Mouse (Mus musculus) heart, postnatal 0 days (tissue): ENCODE data around the gene D5Ertd579e. TPM values are rescaled to one million over a fixed set of nuclear protein-coding genes. Genes with fewer than 3 reads are reported as not detected.

Experiments
- ATAC-seq: fragments of 200-750 bp; cut with Nextera tagmentation; 2 replicates; pipeline ENCODE4 v1.8.0; 2017; ENCODE audit warnings: low read depth, moderate number of reproducible peaks, moderate library complexity; ENCODE audit not compliant: insufficient read depth
- DNase-seq: peaks from one replicate; pipeline ENCODE4 v3.0.0-alpha.2; 2016; ENCODE audit warnings: low spot score
- H3K27ac ChIP-seq: fragments of 300-500 bp; sonication (generic); 2 replicates; pipeline ENCODE4 v1.5.1; 2014; ENCODE audit warnings: low read depth, mild to moderate bottlenecking
- H3K27me3 ChIP-seq: fragments of 300-500 bp; sonication (generic); 2 replicates; pipeline ENCODE4 v1.6.1; 2014; ENCODE audit warnings: low read length, mixed read lengths; ENCODE audit not compliant: control insufficient read depth, insufficient read depth
- H3K36me3 ChIP-seq: fragments of 300-500 bp; sonication (generic); replicated peaks from 2 replicates; pipeline ENCODE4 v1.6.1; 2014; ENCODE audit warnings: low read length, mixed read lengths; ENCODE audit not compliant: control insufficient read depth, insufficient read depth
- H3K4me1 ChIP-seq: fragments of 300-500 bp; sonication (generic); 2 replicates; pipeline ENCODE4 v1.6.1; 2014; ENCODE audit warnings: antibody characterized with exemption; ENCODE audit not compliant: control insufficient read depth, insufficient read depth
- H3K4me2 ChIP-seq: fragments of 300-500 bp; sonication (generic); 2 replicates; pipeline ENCODE4 v1.6.1; 2014; ENCODE audit warnings: low read depth, mild to moderate bottlenecking, low read length, moderate library complexity
- H3K4me3 ChIP-seq: fragments of 300-500 bp; sonication (generic); 2 replicates; pipeline ENCODE4 v1.5.1; 2014; ENCODE audit warnings: low read depth, low read length
- H3K9ac ChIP-seq: fragments of 300-500 bp; sonication (generic); replicated peaks from 2 replicates; pipeline ENCODE4 v1.6.1; 2014; ENCODE audit warnings: low read depth, low read length, mixed read lengths
- H3K9me3 ChIP-seq: fragments of 300-500 bp; sonication (generic); replicated peaks from 2 replicates; pipeline ENCODE4 v1.6.1; 2016; ENCODE audit warnings: low read length; ENCODE audit not compliant: control insufficient read depth
- CTCF ChIP-seq: IDR thresholded peaks from 2 replicates; pipeline ENCODE4 v1.5.1; 2016; ENCODE audit warnings: antibody characterized with exemption, control low read depth, low read depth
- EP300 ChIP-seq: IDR thresholded peaks from 2 replicates; pipeline ENCODE4 v1.6.1; 2016; ENCODE audit warnings: antibody characterized with exemption, low read depth
- WGBS: fragments of 180-500 bp; shearing (Covaris S2); extraction: QIAGEN DNeasy Blood & Tissue Kit; methylation state at CpG from one replicate; pipeline ENCODE4 v1.1.7; 2014; 5-methylcytosine and 5-hydroxymethylcytosine counted together
- polyA plus RNA-seq: library from polyadenylated mRNA; unstranded; fragments of >200 nt; fragmentation: Nextera tagmentation; extraction: Ambion mirVana; gene quantifications from 2 replicates; pipeline ENCODE4 v1.2.1, GENCODE M21; 2015
- total RNA-seq: library from RNA; depleted of rRNA; stranded (reverse); fragments of >200 nt; gene quantifications from 2 replicates; pipeline ENCODE4 v1.2.3, GENCODE M21; 2014; ENCODE audit warnings: low replicate concordance

D5Ertd579e gene
- total and polyA plus RNA-seq, 2 experiments from 2014 or later: 28.5 to 52.6 TPM

DNA sequence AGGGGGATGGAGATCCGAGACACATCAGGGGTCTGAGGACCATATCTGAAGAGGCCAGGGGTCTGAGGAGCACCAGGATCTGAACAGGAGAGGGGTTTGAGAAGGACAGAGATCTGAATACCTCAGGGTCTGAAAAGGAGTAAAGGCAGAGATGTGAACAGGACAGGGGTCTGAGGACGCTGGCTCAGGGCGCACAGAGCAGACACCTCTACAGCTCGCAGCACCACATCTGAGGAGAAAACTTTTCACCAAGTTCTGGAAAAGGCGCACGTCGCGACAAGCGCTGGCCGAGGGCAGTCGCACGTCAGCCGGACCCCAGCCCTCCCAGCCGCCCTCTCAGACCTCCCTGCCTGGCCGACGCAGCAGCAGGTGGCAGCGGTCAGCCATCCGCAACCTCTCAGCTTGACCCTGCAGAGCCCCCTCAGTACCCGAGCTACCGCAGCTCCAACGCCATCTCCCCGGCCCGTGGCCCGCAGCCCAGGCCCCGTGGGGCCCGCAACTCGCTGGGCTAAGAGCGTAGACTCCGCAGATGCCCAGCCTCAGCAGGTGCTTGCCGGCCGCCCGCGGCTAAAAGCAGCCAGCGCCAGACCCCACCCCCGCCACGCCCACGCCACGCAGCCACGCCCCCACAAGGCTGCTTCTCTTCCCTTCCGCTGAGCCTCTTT, 114.4 kb downstream of the D5Ertd579e start:
- Histone ChIP-seq H3K4me3 (peak overlapping the region; percentile 78), H3K27ac (peak overlapping the region; percentile 47; the same call in 1 of the 2 replicates), H3K36me3 (no peaks in the 10 kb centered on the region), H3K9ac (peak overlapping the region; percentile 60), H3K27me3 (no peaks in the 10 kb centered on the region), H3K4me1 (0 out of 2 replicates have a peak, but pooled peaks cover 5% of the 10 kb centered on the region), H3K4me2 (peak overlapping the region; percentile 98), H3K9me3 (no peaks in the 10 kb centered on the region)
- no peak for DNase-seq
- 3% methylated on average over 38 of the region's 40 CpGs for WGBS
- TF ChIP-seq CTCF (no peak), EP300 (no peak)
- peak; percentile 2; the same call in 1 of the 2 replicates for ATAC-seq

GRCm38 (mm10) chr5:36579967-36580366, 115.9 kb downstream of the D5Ertd579e start:
- DNase-seq (no peak), ATAC-seq (no peak)
- WGBS: 84% methylated on average over 7 of the region's 7 CpGs
- Histone ChIP-seq H3K4me3 (no peak overlapping the region), H3K4me2 (no peak overlapping the region), H3K9ac (no peak overlapping the region), H3K36me3 (no peaks in the 10 kb centered on the region), H3K9me3 (no peaks in the 10 kb centered on the region), H3K27me3 (no peaks in the 10 kb centered on the region), H3K4me1 (peaks cover 15% of the 10 kb centered on the region), H3K27ac (no peak overlapping the region)
- TF ChIP-seq CTCF (no peak), EP300 (no peak)

DNA sequence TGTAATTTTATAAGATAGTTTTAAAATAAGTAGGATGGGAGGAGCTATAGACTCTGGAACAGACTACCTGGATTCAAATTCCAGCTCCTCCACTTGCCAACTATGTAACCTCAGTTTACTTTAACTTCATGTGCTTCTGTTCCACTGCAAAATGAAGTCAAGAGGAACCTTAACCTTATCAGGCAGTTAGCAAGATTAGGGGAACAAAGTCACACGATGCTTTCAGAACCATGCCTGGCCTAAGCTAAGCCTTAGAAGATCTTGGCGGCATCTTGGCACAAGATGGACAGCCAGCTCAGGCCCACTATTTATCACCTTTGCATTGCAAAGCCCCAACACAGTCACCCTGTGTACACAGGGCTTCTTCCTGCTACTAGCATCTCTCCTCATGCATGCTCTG, 116.8 kb downstream of the D5Ertd579e start:
- WGBS: 47% methylated on average over 2 of the region's 2 CpGs
- no peak for ATAC-seq
- TF ChIP-seq EP300: no peak
- TF ChIP-seq CTCF: no peak
- H3K4me2 ChIP-seq: no peak overlapping the region
- H3K9ac ChIP-seq: no peak overlapping the region
- no peaks in the 10 kb centered on the region for H3K36me3 ChIP-seq
- H3K27me3 ChIP-seq: no peaks in the 10 kb centered on the region
- no peak overlapping the region for H3K27ac ChIP-seq
- H3K9me3 ChIP-seq: no peaks in the 10 kb centered on the region
- no peak for DNase-seq
- peaks cover 25% of the 10 kb centered on the region for H3K4me1 ChIP-seq
- no peak overlapping the region for H3K4me3 ChIP-seq

DNA sequence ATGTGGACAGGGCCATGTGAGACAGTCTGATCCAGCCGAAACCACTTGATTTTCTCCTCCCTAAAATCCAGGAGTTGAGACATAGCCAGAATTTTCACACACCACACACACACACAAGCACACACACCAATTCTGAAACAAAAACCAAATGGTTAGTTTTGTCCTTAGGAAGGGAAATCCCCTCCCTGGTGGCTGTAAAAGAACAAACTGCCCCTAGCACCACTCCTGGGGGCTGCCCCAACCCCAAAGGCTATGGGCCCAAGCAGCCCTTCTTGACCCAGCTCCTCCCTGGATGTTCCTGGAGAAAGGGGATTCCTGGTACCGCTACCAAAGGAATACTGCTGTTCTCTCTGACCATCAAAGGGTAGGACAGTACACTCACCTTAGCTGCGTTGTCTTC, 119.4 kb downstream of the D5Ertd579e start:
- TF ChIP-seq CTCF (no peak), EP300 (no peak)
- H3K4me3 ChIP-seq: no peak overlapping the region
- ATAC-seq (no peak), DNase-seq (no peak)
- no peak overlapping the region for H3K9ac ChIP-seq
- H3K4me2 ChIP-seq: no peak overlapping the region
- peaks cover 34% of the 10 kb centered on the region for H3K4me1 ChIP-seq
- no peaks in the 10 kb centered on the region for H3K27me3 ChIP-seq
- H3K36me3 ChIP-seq: peaks cover 3% of the 10 kb centered on the region; the same call in 1 of the 2 replicates
- WGBS: 94% methylated on average over 3 of the region's 3 CpGs
- no peak overlapping the region for H3K27ac ChIP-seq
- H3K9me3 ChIP-seq: no peaks in the 10 kb centered on the region

GRCm38 (mm10) chr5:36575745-36576144, 120.1 kb downstream of the D5Ertd579e start:
- ATAC-seq: 0 out of 2 replicates have a peak, but pooled peaks have one; percentile 17
- peaks cover 30% of the 10 kb centered on the region for H3K4me1 ChIP-seq
- WGBS: 63% methylated on average over 1 of the region's 1 CpGs
- no peak overlapping the region for H3K4me2 ChIP-seq
- no peak overlapping the region for H3K4me3 ChIP-seq
- H3K9ac ChIP-seq: no peak overlapping the region
- no peak for TF ChIP-seq CTCF
- no peak for TF ChIP-seq EP300
- no peaks in the 10 kb centered on the region for H3K9me3 ChIP-seq
- H3K27ac ChIP-seq: peak overlapping the region; percentile 76
- no peak for DNase-seq
- no peaks in the 10 kb centered on the region for H3K27me3 ChIP-seq
- H3K36me3 ChIP-seq: peaks cover 11% of the 10 kb centered on the region

- H3K27me3 ChIP-seq: no peaks in the 10 kb centered on the region
- WGBS: 40% methylated on average over 3 of the region's 3 CpGs
- no peak for TF ChIP-seq CTCF
- TF ChIP-seq EP300: no peak
- no peaks in the 10 kb centered on the region for H3K9me3 ChIP-seq
- ATAC-seq (peak; percentile 37), DNase-seq (peak; percentile 51)
- peaks cover 14% of the 10 kb centered on the region for H3K36me3 ChIP-seq
- H3K9ac ChIP-seq: no peak overlapping the region
- no peak overlapping the region for H3K4me2 ChIP-seq
- H3K4me3 ChIP-seq: no peak overlapping the region
- H3K27ac ChIP-seq: peak overlapping the region; percentile 76
- H3K4me1 ChIP-seq: peaks cover 29% of the 10 kb centered on the region
Observed at GRCm38 (mm10) chr5:36575227-36575626, 120.6 kb downstream of the D5Ertd579e start.
